Mouse (Mus musculus): ENCODE data around the gene Cnih1. TPM values are rescaled to one million over a fixed set of nuclear protein-coding genes. Genes with fewer than 3 reads are reported as not detected.
"Not testable (repeated sequence)": the region's sequence is repeated elsewhere in the genome, so short reads cannot be mapped to it uniquely, and the experiment has no call there.

Gene Cnih1
- total RNA-seq, 2 experiments from 2014 or later, result 65.6 to 70.3 TPM

DNA sequence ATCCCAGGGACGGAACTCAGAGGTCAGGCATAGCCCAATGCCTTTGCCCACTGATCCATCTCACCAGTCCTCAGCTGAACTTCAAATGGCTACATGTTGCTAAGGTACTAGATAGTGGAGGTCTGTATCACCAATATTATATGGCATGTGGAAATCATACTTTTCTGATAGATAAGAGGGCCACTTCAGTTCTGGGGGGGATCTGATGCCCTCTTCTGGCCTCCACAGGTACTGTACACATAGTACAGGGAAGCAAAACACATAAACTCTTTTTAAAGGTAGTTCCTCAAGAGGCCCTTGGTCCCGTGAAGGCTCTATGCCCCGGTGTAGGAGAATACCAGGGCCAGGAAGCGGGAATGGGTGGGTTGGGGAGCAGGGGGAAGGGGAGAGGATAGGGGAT, 2.1 kb upstream of the Cnih1 start:
- DNase-seq (ENCODE audit: low spot score in 2 of 2), result no peak

GRCm38 (mm10) chr14:46788505-46788901, 292 bp upstream of the Cnih1 start:
- no peak for DNase-seq (ENCODE audit: low spot score in 2 of 2)

DNA sequence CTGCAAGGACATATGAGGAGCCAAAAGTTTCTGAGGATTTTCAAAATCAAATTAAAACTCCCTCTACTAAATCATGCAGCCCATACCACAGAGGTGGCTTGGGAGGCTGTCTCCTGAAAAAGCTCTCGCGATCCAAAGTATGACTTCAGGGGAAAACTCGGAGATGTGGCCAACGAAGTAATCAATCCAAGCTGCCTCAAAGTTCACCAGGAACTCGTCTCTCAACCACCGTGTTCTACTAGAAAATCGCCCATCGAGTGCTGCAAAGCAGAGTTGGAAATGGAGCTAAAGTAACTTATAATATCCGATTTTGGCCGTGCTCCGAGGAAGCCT, 791 bp downstream of the Cnih1 start:
- DNase-seq (ENCODE audit: low spot score in 2 of 2), result no peak

- DNase-seq (ENCODE audit: low spot score in 2 of 2), result no peak
Measured at GRCm38 (mm10) chr14:46785247-46785646, 3.0 kb downstream of the Cnih1 start.

GRCm38 (mm10) chr14:46783327-46783926, 4.8 kb downstream of the Cnih1 start:
- DNase-seq (ENCODE audit: low spot score in 2 of 2), result no peak

DNA sequence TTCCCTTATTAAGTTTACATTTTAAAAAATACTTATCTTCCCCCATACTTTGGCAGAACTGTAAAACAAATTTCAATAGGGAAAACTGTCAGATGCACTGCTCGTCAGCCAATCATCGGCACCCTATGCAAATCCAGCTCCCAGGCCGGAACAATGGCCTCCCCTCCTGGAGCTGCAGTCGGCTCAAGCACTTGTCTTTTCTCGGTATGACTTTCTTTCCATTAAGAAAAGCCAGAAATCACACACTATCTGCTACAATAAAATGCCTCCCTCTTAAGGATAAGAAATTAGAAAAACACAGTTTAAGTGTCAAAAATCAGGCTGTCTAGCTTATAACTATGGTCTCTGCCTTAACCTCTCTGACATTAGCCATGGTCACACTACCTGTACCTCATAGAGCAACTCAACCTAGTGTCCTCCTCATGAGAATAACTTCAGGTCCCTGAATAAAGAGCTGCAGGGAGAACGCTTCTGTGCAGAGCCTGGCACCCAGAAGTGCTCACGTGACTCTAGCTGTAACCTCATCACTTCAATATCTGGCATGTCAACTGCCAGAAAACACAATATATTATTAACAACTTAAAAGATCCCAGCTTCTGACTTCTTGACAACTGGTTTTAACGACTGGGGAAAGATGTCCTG, 5.9 kb downstream of the Cnih1 start:
- DNase-seq (ENCODE audit: low spot score in 2 of 2), result no peak

DNA sequence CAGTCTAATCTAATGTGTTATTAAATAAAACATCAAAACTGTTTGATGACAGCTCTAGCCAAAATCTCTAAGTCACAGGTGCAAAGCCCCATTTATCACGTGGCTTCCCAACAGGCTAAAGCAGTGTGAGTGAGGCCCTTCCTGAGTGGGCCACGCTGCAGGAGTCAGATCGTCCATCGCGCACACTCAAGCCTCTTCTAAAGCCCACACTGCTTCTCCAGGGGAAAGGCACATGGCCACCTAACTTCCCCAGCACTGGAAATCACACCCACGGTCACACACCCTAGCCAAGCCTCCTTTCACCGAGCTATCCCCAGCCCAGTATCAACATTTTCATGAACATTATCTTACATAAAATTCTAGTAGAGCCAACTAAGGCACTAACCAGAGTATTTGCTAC, 7.1 kb downstream of the Cnih1 start:
- no peak for DNase-seq (ENCODE audit: low spot score in 2 of 2)

DNA sequence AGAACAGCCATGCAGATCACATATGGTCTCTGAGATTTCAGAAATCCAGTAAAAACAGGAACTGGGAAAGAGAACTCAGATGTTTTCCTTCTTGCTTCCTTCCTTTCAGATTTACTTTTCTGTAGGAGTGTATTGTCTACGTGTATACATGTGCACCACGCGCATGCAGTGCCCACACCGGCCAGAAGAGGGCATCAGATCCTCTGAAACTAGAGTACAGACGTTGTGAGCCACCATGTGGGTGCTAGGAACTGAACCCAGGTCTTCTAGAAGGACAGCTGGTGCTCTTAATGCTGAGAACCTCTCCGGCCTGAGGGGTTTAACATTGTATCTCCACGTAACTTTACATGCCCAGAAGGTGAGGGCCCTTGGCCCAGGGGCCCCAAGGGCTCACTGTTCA, 9.0 kb downstream of the Cnih1 start:
- DNase-seq (ENCODE audit: low spot score in 2 of 2), result no peak

DNA sequence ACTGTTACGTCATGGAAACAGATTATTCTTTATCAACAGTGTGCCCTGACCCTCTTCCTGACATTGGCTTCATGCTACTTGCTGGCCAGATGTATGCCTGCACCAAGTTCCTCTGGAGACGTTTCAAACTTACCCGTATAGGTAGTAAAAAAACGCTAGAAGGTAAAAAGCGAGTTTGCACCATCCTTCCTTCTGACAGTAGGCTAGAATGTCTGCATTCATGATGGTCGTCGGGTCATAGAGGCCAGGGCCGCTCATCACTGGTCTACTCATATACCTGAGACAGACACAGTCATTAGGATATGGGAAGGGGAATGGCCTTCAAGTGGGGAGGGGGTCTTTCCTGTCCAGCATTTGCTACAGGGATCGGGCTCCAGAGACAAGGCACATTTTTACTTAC, 9.5 kb downstream of the Cnih1 start:
- no peak for DNase-seq (ENCODE audit: low spot score in 2 of 2)

- DNase-seq (ENCODE audit: low spot score in 2 of 2), result no peak
Measured at GRCm38 (mm10) chr14:46770036-46770435, 18.2 kb downstream of the Cnih1 start.

DNA sequence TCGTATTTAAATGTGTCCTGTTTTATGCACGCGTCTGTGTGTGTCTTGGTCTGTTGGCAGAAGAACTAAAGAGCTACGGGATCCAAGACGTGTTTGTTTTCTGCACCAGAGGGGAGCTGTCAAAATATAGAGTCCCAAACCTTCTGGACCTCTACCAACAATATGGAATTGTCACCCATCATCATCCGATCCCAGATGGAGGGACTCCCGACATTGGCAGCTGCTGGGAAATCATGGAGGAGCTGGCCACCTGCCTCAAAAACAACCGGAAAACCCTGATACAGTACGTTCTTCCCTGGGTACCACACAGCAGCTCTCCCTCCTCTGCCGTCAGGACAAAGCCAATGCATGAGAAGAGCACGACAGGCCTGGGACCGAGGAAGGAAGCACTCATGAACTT, 21.1 kb downstream of the Cnih1 start:
- DNase-seq (ENCODE audit: low spot score in 2 of 2), result peak; percentile 62 to 67

- DNase-seq (ENCODE audit: low spot score in 2 of 2), result no peak
Measured at GRCm38 (mm10) chr14:46761186-46761585, 27.0 kb downstream of the Cnih1 start.

GRCm38 (mm10) chr14:46760355-46761029, 27.7 kb downstream of the Cnih1 start, which contains the start of gene Cdkn3:
Gene Cdkn3, plus strand, starts transcription at chr14:46760541.
- peak; percentile 75 to 84 for DNase-seq (ENCODE audit: low spot score in 2 of 2)

DNA sequence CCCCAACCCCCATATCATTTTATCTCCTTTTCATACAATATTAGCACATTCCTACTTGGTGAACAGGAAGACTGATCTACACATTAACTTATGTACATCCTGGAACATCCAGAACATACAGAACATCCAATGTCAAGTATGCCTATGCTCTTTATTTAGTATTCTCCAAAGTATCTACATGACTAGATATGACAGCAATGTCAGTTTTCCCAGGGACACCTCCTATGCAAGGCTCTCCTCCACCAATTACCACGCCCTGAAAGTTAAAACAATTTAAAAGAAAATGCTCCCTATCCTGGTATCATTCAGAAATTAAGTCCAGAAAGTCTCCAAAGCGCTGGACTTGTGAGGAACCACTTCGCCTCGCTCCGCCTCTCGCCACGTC, 28.2 kb downstream of the Cnih1 start:
- no peak for DNase-seq (ENCODE audit: low spot score in 2 of 2)

DNA sequence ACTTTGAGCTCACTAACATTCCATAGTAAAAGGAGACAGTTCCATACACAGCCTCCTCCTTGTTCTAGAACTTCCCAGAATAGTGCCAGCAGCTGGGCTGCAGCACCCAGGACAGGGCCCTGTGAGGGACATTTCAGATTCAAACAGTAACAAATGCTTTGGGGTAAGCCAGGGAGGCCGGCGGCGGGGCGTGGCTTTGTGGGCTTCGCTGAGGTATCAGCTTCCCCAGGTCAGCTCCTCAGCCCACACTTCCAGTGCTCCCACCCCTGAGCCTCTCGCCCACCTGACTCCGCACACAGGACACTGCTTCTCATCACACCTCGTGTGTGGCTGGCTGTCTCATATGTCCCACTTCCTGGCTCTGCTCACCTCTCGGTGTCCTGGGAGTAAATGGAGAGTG, 30.5 kb downstream of the Cnih1 start:
- DNase-seq (ENCODE audit: low spot score in 2 of 2), result no peak

DNA sequence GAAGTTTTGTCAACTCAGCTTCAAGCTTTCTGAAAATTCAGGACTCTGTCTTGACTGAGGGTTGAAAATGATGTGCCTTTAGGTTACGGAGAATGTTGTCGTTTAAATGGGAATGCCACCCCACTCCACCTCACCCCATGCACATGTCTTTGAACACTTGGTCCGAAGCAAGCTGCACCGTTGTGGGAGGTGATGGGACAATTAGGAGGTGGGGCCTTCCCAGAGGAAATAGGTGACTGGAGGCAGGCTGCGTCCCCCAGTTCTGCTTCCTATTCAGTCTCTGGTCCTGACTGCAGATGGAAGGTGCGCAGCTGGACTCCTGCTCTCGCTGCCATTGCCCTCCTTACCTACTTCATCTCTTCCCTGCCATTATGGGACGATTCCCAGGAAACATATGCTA, 32.4 kb downstream of the Cnih1 start:
- DNase-seq (ENCODE audit: low spot score in 2 of 2), result no peak

DNA sequence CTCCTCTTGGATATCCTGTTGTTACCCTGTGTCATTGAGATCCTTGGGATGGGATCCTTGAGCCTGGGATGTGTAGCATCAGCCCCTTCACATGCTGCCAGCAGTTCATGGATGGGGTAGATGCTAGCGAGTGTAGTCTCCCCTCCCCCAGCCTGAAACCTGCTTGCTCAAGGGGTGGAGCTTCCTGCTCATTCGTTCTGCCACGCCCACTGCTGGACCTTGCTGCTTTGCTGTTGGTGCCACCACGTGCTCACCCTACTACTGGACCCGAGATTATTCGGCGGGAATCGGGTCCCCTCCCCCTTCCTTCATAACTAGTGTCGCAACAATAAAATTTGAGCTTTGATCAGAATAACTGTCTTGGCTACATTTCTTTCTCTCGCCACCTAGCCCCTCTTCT, 33.8 kb downstream of the Cnih1 start:
- not testable (repeated sequence) for DNase-seq (ENCODE audit: low spot score in 2 of 2)

DNA sequence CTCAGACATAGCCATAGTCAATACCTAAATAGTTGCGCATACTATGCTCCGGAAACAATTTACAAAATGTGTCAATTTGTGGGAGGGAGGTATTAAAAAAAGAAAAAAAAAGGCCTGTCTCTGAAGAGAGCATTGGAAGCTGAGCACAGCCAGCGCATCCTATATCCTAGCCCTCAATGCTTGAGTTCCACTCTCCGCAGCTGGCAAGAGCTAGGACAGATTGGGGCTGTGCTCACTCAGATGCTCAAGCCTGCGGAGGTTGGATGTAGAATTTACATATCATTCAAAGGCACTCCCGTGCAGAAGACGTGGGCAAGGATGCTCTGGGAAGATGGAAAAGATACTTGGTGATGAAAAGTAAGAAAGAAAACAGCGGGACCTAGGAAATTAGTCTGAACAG, 42.8 kb downstream of the Cnih1 start:
- DNase-seq (ENCODE audit: low spot score in 2 of 2), result no peak

DNA sequence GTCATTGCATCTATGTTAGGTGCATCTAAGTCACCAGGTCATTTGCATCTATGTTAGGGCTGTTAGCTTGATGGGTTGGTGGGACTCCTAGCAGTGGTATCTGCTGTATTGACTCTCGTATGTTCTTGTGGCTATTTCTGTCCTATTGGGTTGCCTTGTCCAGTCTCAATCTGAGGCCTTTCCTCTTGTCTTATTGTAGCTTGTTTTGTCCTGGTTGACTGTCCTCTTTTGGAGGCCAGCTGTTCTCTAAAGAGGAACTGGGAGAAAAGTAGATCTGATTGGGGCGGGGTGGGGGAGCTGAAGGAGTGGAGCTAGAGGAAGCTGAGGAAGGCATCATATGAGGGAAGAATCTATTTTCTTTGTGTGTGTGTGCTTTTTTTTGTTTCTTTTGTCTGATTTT, 45.5 kb downstream of the Cnih1 start:
- DNase-seq (ENCODE audit: low spot score in 2 of 2), result no peak

GRCm38 (mm10) chr14:46737346-46737745, 50.9 kb downstream of the Cnih1 start:
- DNase-seq (ENCODE audit: low spot score in 2 of 2), result not testable (repeated sequence)

DNA sequence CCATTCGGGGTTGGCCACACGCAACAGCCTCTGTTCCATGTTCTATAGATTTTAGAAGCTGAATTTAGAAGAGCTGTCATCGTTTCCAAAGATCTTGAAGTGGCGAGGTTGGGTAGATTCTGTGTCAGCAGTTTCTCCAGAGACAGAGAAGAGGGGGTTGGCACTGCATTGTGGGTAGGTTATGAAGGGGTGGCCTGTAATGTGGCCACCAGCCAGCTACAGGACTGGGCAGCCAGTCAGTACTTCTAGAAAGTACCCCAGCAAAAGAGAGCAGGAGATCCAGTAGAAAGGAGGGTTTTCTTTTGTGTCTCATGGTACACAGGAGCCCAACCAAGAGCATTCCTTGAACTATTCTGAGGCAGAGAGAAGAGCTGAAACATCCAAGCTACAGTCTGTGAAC, 51.8 kb downstream of the Cnih1 start:
- no peak for DNase-seq (ENCODE audit: low spot score in 2 of 2)

DNA sequence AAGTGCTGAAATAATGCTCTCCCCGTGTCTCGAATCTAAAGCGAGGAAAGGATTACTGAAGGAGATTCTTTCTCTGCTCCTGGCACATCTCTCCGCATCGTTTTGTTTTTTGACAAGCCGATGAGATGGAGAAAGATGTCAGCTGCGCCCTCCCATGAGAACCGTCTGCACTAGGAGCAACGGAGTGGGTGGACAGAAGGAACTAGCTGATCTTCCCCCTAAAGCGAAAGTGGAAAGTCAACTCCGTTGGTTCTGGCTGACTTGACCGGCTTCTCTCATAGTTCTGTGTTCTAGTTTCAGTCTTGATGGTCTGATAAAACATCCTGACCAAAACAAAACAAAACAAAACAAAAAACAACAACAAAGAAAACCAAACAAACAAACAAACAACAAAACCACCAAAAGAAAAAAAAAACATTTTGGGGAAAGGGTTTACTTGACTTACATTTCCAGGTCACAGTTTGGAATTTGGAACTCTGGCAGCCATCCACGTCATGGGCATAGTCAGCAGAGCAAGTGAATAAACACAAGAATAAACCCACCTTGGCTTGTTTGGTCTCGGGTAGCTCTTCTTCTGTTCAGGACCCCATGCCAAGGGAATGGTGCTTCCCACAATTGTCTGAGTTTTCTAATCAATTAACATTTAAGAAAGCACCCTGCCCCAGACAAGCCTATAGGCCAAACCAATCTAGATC, 53.3 kb downstream of the Cnih1 start:
- no peak for DNase-seq (ENCODE audit: low spot score in 2 of 2)

Measured in layer of hippocampus, postnatal 10 days (tissue).